Mouse (Mus musculus): ENCODE results near the gene Olfr203.
"Not testable (repeated sequence)": the region's sequence is repeated elsewhere in the genome, so short reads cannot be mapped to it uniquely, and the experiment has no call there.

GRCm38 (mm10) chr16:59287576-59287975 lies 11.1 kb upstream of the Olfr203 start:
- TF ChIP-seq CTCF (IDR thresholded peaks at IDR 0.05; ENCODE audit: low read depth, low read length); POLR2A (IDR thresholded peaks at IDR 0.05; ENCODE audit: borderline replicate concordance, low read depth, low read length): not testable (repeated sequence)
